Mouse (Mus musculus): ENCODE data around the gene Nudt3.

- no peak for TF ChIP-seq CTCF (IDR thresholded peaks at IDR 0.05; ENCODE audit: low read depth, low read length)
- no peak for TF ChIP-seq GATA2 (IDR thresholded peaks at IDR 0.05; ENCODE audit: borderline replicate concordance, low read depth, low read length)
- no peak for TF ChIP-seq GATA1 (IDR thresholded peaks at IDR 0.05; ENCODE audit: borderline replicate concordance, low read length)
Measured at GRCm38 (mm10) chr17:27600286-27600685, 23.0 kb downstream of the Nudt3 start.

Measured in G1E (cell line).